In the genomic region with DNA sequence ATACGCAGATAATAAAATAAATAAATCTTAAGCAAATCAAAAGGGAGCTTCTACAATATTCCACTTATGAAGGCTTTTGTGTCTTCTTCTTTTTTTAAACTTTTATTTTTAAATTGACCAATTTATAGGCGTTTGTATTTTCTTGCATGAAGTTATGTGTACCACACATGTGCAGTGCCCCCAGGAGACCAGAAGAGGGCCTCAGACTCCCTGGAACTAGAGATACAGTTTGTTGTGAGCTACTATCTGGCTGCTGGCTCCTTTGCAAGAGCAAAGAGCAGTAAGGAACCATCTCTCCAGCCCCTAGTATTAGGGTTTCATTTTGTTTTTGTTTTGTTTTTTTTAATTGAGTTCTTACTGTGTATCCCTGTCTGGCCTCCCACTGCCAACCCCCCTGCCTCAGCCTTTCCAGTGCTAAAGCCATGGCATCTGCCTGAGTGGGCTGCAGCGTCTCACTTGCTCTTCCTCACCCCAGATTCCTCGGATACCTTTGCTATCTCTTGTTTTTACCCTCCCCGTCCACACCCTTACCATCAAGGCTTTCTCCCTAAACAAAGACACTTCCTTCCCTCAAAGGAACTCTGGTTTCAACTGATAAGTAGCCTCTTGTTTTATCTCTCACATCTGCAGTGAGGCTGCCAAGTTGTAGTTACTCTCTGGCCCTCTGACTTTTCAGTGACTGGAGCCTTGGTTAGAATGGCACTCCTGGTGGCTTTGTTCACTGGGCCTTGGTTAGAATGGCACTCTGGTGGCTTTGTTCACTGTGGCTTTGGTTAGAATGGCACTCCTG, we compare ENCODE assay signal across 12 mouse cellular contexts.
DNase-seq lines count a peak whose midpoint lies in the region; ATAC-seq lines count a peak whose summit lies in the region.
"Had no signal": no experiment of that assay in that cellular context is flagged by ENCODE, and none has a peak within 500 bp of the region (broad histone marks: within the 10 kb centered on the region; RNA-seq: fewer than 3 reads in every experiment).

No protein-coding gene starts in this region.

- H3K9ac ChIP-seq in liver, embryonic 11.5 days (ENCODE audit: low read depth, low read length), result no peak overlapping the region
- H3K9ac ChIP-seq in hindbrain, embryonic 13.5 days, result no peak overlapping the region

- H3K27ac ChIP-seq in liver, embryonic 11.5 days (ENCODE audit: low read depth, low read length), result peak overlapping the region; percentile 66; the same call in 1 of the 2 replicates
- no peak overlapping the region for H3K27ac ChIP-seq in hindbrain, embryonic 13.5 days
- H3K27ac ChIP-seq: embryonic facial prominence, embryonic 10.5 days; forebrain, embryonic 10.5 days; hindbrain, embryonic 10.5 days had no signal

- 49% methylated on average over 5 of the region's 5 CpGs for WGBS in liver, embryonic 11.5 days
- WGBS in hindbrain, embryonic 13.5 days, result 89% methylated on average over 5 of the region's 5 CpGs

- no peak overlapping the region for H3K4me2 ChIP-seq in liver, embryonic 11.5 days
- H3K4me2 ChIP-seq in hindbrain, embryonic 13.5 days, result no peak overlapping the region

- intact Hi-C loops in heart, postnatal 25 days (cut with DNase I), result no loop called here

- no peaks in the 10 kb centered on the region; the same call in 1 of the 2 replicates for H3K36me3 ChIP-seq in liver, embryonic 11.5 days (ENCODE audit: control insufficient read depth, insufficient read depth, low read length)
- H3K36me3 ChIP-seq in hindbrain, embryonic 13.5 days, result no peaks in the 10 kb centered on the region
- H3K36me3 ChIP-seq: embryonic facial prominence, embryonic 10.5 days; forebrain, embryonic 10.5 days; hindbrain, embryonic 10.5 days had no signal

- H3K9me3 ChIP-seq in liver, embryonic 11.5 days (ENCODE audit: control insufficient read depth, low read length), result peaks cover 4% of the 10 kb centered on the region
- peaks cover 4% of the 10 kb centered on the region for H3K9me3 ChIP-seq in hindbrain, embryonic 13.5 days
- H3K9me3 ChIP-seq: embryonic facial prominence, embryonic 10.5 days; forebrain, embryonic 10.5 days; hindbrain, embryonic 10.5 days had no signal

- ATAC-seq in liver, embryonic 11.5 days (replicated peaks; ENCODE audit: low FRiP score), result peak; percentile 53; the same call in 1 of the 2 replicates
- no peak for ATAC-seq in hindbrain, embryonic 13.5 days (ENCODE audit: low FRiP score)

- peak; percentile 64 for DNase-seq in heart, adult 8-10 months (ENCODE audit: low spot score)
- DNase-seq in heart, postnatal 25 days (ENCODE audit: low spot score), result no peak
- DNase-seq in ES-CJ7 (ENCODE audit: low read depth, low spot score), result peak; percentile 52
- no peak for DNase-seq in liver, embryonic 11.5 days (ENCODE audit: low spot score)
- peak; percentile 80 for DNase-seq in lung, postnatal 25 days (ENCODE audit: low spot score)
- DNase-seq in cerebellum, postnatal 4 days (ENCODE audit: low spot score in 2 of 2), result no peak
- DNase-seq in kidney, adult 9 months, result no peak
- DNase-seq: right cerebral cortex, postnatal 4 days had no signal

- H3K4me1 ChIP-seq in liver, embryonic 11.5 days (replicated peaks; ENCODE audit: control insufficient read depth, insufficient read depth, low read length), result peaks cover 18% of the 10 kb centered on the region
- H3K4me1 ChIP-seq in hindbrain, embryonic 13.5 days (replicated peaks), result no peaks in the 10 kb centered on the region
- H3K4me1 ChIP-seq: embryonic facial prominence, embryonic 10.5 days; forebrain, embryonic 10.5 days; hindbrain, embryonic 10.5 days had no signal

- H3K27me3 ChIP-seq in liver, embryonic 11.5 days (replicated peaks; ENCODE audit: control insufficient read depth, insufficient read depth, low read length), result no peaks in the 10 kb centered on the region
- no peaks in the 10 kb centered on the region for H3K27me3 ChIP-seq in hindbrain, embryonic 13.5 days

- H3K4me3 ChIP-seq in liver, embryonic 11.5 days (ENCODE audit: low read depth, low read length), result no peak overlapping the region
- H3K4me3 ChIP-seq in hindbrain, embryonic 13.5 days, result no peak overlapping the region
- H3K4me3 ChIP-seq: embryonic facial prominence, embryonic 10.5 days; forebrain, embryonic 10.5 days; hindbrain, embryonic 10.5 days had no signal

Comparison
In these comparisons a context has a peak if more than half of its experiments do, and no peak if none do; other contexts are left out.
1. DNase-seq: peak in heart, adult 8-10 months (single experiment), ES-CJ7 (single experiment) and lung, postnatal 25 days (single experiment); none in heart, postnatal 25 days (single experiment), liver, embryonic 11.5 days (single experiment), cerebellum, postnatal 4 days (0 of 2) and kidney, adult 9 months (single experiment).